Mouse (Mus musculus): ENCODE data around the gene Ube2o.

GRCm38 (mm10) chr11:116518482-116518881 is 62.8 kb downstream of the Ube2o start:
- TF ChIP-seq EP300 (IDR thresholded peaks at IDR 0.05; ENCODE audit: low read depth) (no peak), CTCF (IDR thresholded peaks at IDR 0.05; ENCODE audit: low read depth) (no peak)
